Mouse (Mus musculus) thymus, adult 2 months (tissue): ENCODE data around the gene Lce3c. TPM values are rescaled to one million over a fixed set of nuclear protein-coding genes. Genes with fewer than 3 reads are reported as not detected.

Experiments
- DNase-seq: peaks from one replicate; pipeline ENCODE4 v3.0.0; 2021
- H3K27ac ChIP-seq: fragments of 200-500 bp; 2 replicates; pipeline ENCODE4 v1.5.1; 2012; ENCODE audit warnings: low read length, control low read depth; ENCODE audit not compliant: control insufficient read depth, insufficient read depth
- H3K27me3 ChIP-seq: fragments of 200-500 bp; 2 replicates; pipeline ENCODE4 v1.6.1; 2012; ENCODE audit warnings: mild to moderate bottlenecking, low read length, moderate library complexity, mixed read lengths; ENCODE audit not compliant: control insufficient read depth, insufficient read depth
- H3K36me3 ChIP-seq: fragments of 200-500 bp; 2 replicates; pipeline ENCODE4 v1.6.1; 2012; ENCODE audit warnings: mild to moderate bottlenecking, low read length, moderate library complexity; ENCODE audit not compliant: control insufficient read depth, insufficient read depth
- H3K4me1 ChIP-seq: fragments of 200-500 bp; replicated peaks from 2 replicates; pipeline ENCODE4 v1.6.1; 2012; ENCODE audit warnings: low read length; ENCODE audit not compliant: control insufficient read depth, insufficient read depth
- H3K4me3 ChIP-seq: fragments of 200-500 bp; 2 replicates; pipeline ENCODE4 v1.5.1; 2012; ENCODE audit warnings: mild to moderate bottlenecking, low read length, control low read depth, moderate library complexity; ENCODE audit not compliant: control insufficient read depth, insufficient read depth
- CTCF ChIP-seq: fragments of 200-500 bp; IDR thresholded peaks from 2 replicates; pipeline ENCODE4 v1.5.1; 2012; ENCODE audit warnings: mild to moderate bottlenecking, control low read depth, low read length, moderate library complexity, borderline replicate concordance; ENCODE audit not compliant: control insufficient read depth, poor library complexity, insufficient read depth; ENCODE audit errors: extremely low read depth
- POLR2A ChIP-seq: fragments of 200-500 bp; IDR thresholded peaks from 2 replicates; pipeline ENCODE4 v1.6.1; 2012; ENCODE audit warnings: mild to moderate bottlenecking, low read length, control low read depth, moderate library complexity; ENCODE audit not compliant: control insufficient read depth, poor library complexity, insufficient read depth; ENCODE audit errors: extremely low read depth
- WGBS: fragments of 180-500 bp; shearing (Covaris S2); methylation state at CpG from one replicate; pipeline ENCODE4 v1.1.7; 2018; 5-methylcytosine and 5-hydroxymethylcytosine counted together
- polyA plus RNA-seq: library from polyadenylated mRNA; depleted of rRNA; stranded (reverse); fragments of >200 nt; gene quantifications from 2 replicates; pipeline ENCODE4 v1.2.3, GENCODE M21; 2012; rRNA removed

Lce3c gene
- polyA plus RNA-seq, 1 experiment = 1.2 TPM

- TF ChIP-seq CTCF = no peak
- no peak for TF ChIP-seq POLR2A
- Histone ChIP-seq H3K36me3 (no peaks in the 10 kb centered on the region), H3K4me3 (no peak within 1 kb of the TSS), H3K27me3 (no peaks in the 10 kb centered on the region), H3K4me1 (no peaks in the 10 kb centered on the region), H3K27ac (no peak within 1 kb of the TSS)
- DNase-seq = no peak
- WGBS = 56% methylated on average over 2 of the region's 2 CpGs
These were observed 11.6 kb upstream of the Lce3c start, which contains the start of gene Lce3b for GRCm38 (mm10) chr3:92932679-92933078. Lce3b (plus strand) TSS chr3:92932979.

- H3K4me1 ChIP-seq = no peaks in the 10 kb centered on the region
- no peaks in the 10 kb centered on the region for H3K36me3 ChIP-seq
- H3K4me3 ChIP-seq = no peak within 1 kb of the TSS
- H3K27ac ChIP-seq = no peak within 1 kb of the TSS
- 91% methylated on average over 1 of the region's 1 CpGs for WGBS
- TF ChIP-seq POLR2A (no peak), CTCF (no peak)
- no peaks in the 10 kb centered on the region for H3K27me3 ChIP-seq
- no peak for DNase-seq
These were observed 12.8 kb downstream of the Lce3c start, which contains the start of gene Lce3d for GRCm38 (mm10) chr3:92957090-92957489. Lce3d (plus strand) TSS chr3:92957390.

GRCm38 (mm10) chr3:92966761-92967160, 22.5 kb downstream of the Lce3c start, which contains the start of gene Lce3e:
Lce3e (plus strand) TSS chr3:92967061.
- Histone ChIP-seq H3K4me1 (no peaks in the 10 kb centered on the region), H3K27ac (no peak within 1 kb of the TSS), H3K36me3 (no peaks in the 10 kb centered on the region), H3K27me3 (no peaks in the 10 kb centered on the region), H3K4me3 (no peak within 1 kb of the TSS)
- TF ChIP-seq POLR2A (no peak), CTCF (no peak)
- WGBS = 96% methylated on average over 2 of the region's 2 CpGs
- DNase-seq = no peak

- H3K36me3 ChIP-seq = no peaks in the 10 kb centered on the region
- TF ChIP-seq POLR2A (no peak), CTCF (no peak)
- no peaks in the 10 kb centered on the region for H3K4me1 ChIP-seq
- no peak overlapping the region for H3K27ac ChIP-seq
- WGBS = 82% methylated on average over 2 of the region's 2 CpGs
- DNase-seq = no peak
- H3K27me3 ChIP-seq = no peaks in the 10 kb centered on the region
- no peak overlapping the region for H3K4me3 ChIP-seq
These were observed 34.2 kb downstream of the Lce3c start for GRCm38 (mm10) chr3:92978484-92978883.

- TF ChIP-seq CTCF (no peak), POLR2A (no peak)
These were observed 47.6 kb downstream of the Lce3c start, which contains the start of gene Lce3f for GRCm38 (mm10) chr3:92991926-92992325. Lce3f (plus strand) TSS chr3:92992226.

More at GRCm38 (mm10) chr3:92991926-92992325, 47.6 kb downstream of the Lce3c start, which contains the start of gene Lce3f:
- Histone ChIP-seq H3K4me3 (no peak within 1 kb of the TSS), H3K27ac (no peak within 1 kb of the TSS), H3K36me3 (no peaks in the 10 kb centered on the region), H3K4me1 (no peaks in the 10 kb centered on the region), H3K27me3 (no peaks in the 10 kb centered on the region)
- no peak for DNase-seq

Other genes starting within 250 kb of the Lce3c start
- 0.31 and 0.48 TPM in 2 replicates for gene Lce1e, start 235.4 kb upstream of the Lce3c start, polyA plus RNA-seq
- 0.26 and 0.73 TPM in 2 replicates for gene Lce1f, start 224.1 kb upstream of the Lce3c start, polyA plus RNA-seq
- gene Gm38119, start 205.4 kb upstream of the Lce3c start, polyA plus RNA-seq = not detected in 2 replicates
- 0.26 TPM in 1 of 2 replicates, not detected in the other for gene Lce1g, start 192.1 kb upstream of the Lce3c start, polyA plus RNA-seq
- 0.27 TPM in 1 of 2 replicates, not detected in the other for gene Lce1h, start 179.4 kb upstream of the Lce3c start, polyA plus RNA-seq
- gene Lce1i, start 165.6 kb upstream of the Lce3c start, polyA plus RNA-seq = 0.27 TPM in 1 of 2 replicates, not detected in the other
- 0.66 and 1.3 TPM in 2 replicates for gene Lce1j, start 154.0 kb upstream of the Lce3c start, polyA plus RNA-seq
- 0.35 TPM in 1 of 2 replicates, not detected in the other for gene Lce1k, start 136.6 kb upstream of the Lce3c start, polyA plus RNA-seq
- 0.38 and 0.40 TPM in 2 replicates for gene Kprp, start 117.2 kb upstream of the Lce3c start, polyA plus RNA-seq
- 0.23 TPM in 1 of 2 replicates, not detected in the other for gene Lce1l, start 93.2 kb upstream of the Lce3c start, polyA plus RNA-seq
- 0.36 TPM in 2 replicates for gene 2310050C09Rik, start 74.3 kb upstream of the Lce3c start, polyA plus RNA-seq
- 0.41 TPM in 1 of 2 replicates, not detected in the other for gene Lce3a, start 18.3 kb upstream of the Lce3c start, polyA plus RNA-seq
- 0.88 and 1.8 TPM in 2 replicates for gene Lce3b, start 11.5 kb upstream of the Lce3c start, polyA plus RNA-seq
- not detected in 2 replicates for gene Lce3d, start 12.9 kb downstream of the Lce3c start, polyA plus RNA-seq
- 0.34 TPM in 1 of 2 replicates, not detected in the other for gene Lce3e, start 22.6 kb downstream of the Lce3c start, polyA plus RNA-seq
- 0.43 TPM in 1 of 2 replicates, not detected in the other for gene Lce3f, start 47.7 kb downstream of the Lce3c start, polyA plus RNA-seq
- gene Crct1, start 71.2 kb downstream of the Lce3c start, polyA plus RNA-seq = 3.1 and 3.9 TPM in 2 replicates
- gene Lce1m, start 74.6 kb downstream of the Lce3c start, polyA plus RNA-seq = 0.51 and 0.73 TPM in 2 replicates
- 0.13 TPM in 1 of 2 replicates, not detected in the other for gene Gm4858, start 124.3 kb downstream of the Lce3c start, polyA plus RNA-seq
- gene Crnn, start 200.3 kb downstream of the Lce3c start, polyA plus RNA-seq = 0.36 and 0.49 TPM in 2 replicates